Mouse (Mus musculus) neutrophil, adult 83 days (primary cell): ENCODE measurements around the gene Hscb. TPM values are rescaled to one million over a fixed set of nuclear protein-coding genes. Genes with fewer than 3 reads are reported as not detected.

Source experiments
- total RNA-seq, 2 experiments: library from RNA; stranded (reverse); gene quantifications; one replicate each; pipeline ENCODE4 v1.2.4; 2023

Gene Hscb
- total RNA-seq: 10 to 100 TPM in 1 of 2 experiments, 1 to 10 TPM in 1; 6.2 to 11.3 TPM

GRCm38 (mm10) chr5:110839678-110840365 is at the start of gene Hscb, which contains the start of gene Chek2:
Hscb (minus strand) TSS chr5:110839777.
Chek2 (plus strand) TSS chr5:110839979.

GRCm38 (mm10) chr5:110879584-110880374 is 40.2 kb upstream of the Hscb start, which contains the start of gene Ttc28:
Ttc28 (plus strand) TSS chr5:110879803.

GRCm38 (mm10) chr5:110809667-110810325 is 29.8 kb downstream of the Hscb start, which contains the start of gene Ulk1:
Ulk1 (minus strand) TSS chr5:110810097.

GRCm38 (mm10) chr5:110779998-110780760 is 59.4 kb downstream of the Hscb start, which contains the start of gene Pus1:
Pus1 (minus strand) TSS chr5:110780659.

Other genes with a start within 250 kb of the Hscb start
- 10 to 100 TPM; 23.0 to 23.7 TPM for gene Noc4l, start 186.4 kb downstream of the Hscb start, total RNA-seq
- 10 to 100 TPM; 13.9 to 15.8 TPM for gene Ddx51, start 186.3 kb downstream of the Hscb start, total RNA-seq
- gene Ep400, start 69.1 kb downstream of the Hscb start, total RNA-seq: 100 to 1,000 TPM; 119 to 120 TPM
- gene Pus1, start 59.1 kb downstream of the Hscb start, total RNA-seq: 10 to 100 TPM in 1 of 2 experiments, 1 to 10 TPM in 1; 9.2 to 12.8 TPM
- gene Ulk1, start 29.7 kb downstream of the Hscb start, total RNA-seq: 10 to 100 TPM; 66.8 to 78.5 TPM
- gene Chek2, start 202 bp upstream of the Hscb start, total RNA-seq: 10 to 100 TPM; 14.0 to 15.4 TPM
- gene Ttc28, start 40.0 kb upstream of the Hscb start, total RNA-seq: 1 to 10 TPM; 1.8 to 2.1 TPM